Mouse (Mus musculus): ENCODE results near the gene Krt36. TPM values are rescaled to one million over a fixed set of nuclear protein-coding genes. Genes with fewer than 3 reads are reported as not detected.

The Krt36 gene
- polyA plus RNA-seq, 1 experiment: 0.11 TPM

DNA sequence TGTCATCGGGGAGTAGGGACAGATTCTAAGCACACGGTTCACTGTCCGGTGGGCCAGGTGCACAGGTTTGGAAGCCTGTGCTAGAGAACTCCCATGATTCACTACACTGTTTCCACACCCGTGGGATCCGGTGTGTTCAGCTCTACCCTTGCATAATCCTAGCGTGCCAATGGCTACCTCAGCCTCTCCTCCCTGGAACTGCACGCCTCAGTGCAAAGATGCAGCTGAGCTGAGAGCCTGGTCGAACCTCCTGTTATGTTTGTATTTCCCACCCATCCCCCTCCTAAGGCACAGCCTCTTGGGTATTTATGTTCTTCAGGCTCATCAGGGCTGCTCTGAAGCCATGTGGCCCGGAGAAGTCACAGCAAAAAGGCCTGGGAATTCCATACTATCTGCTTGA is 7.6 kb downstream of the Krt36 start:
- WGBS: 61% methylated on average over 9 of the region's 9 CpGs
- no peak for DNase-seq (ENCODE audit: low read depth, low spot score)

DNA sequence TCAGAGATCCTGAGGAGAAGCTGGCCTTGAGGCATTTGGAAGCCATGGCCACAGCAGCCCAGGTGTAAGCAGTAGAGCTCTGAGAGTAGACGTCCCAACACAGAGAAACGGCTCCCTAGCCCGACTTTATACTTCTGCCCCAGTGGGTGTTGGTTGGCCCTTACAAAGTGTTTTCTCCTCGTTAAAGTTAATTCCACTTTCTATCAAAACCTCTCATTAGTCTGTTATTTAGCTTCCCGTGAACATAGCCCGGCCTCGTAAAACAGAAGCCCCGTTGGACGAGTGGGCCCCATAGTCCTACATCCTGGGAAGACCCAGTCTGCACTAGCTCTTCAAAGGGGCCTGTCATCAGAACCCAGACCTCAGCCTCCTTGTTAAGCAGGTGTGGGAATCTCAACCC is 9.3 kb downstream of the Krt36 start, which contains the start of gene Krt35:
Krt35 (minus strand) TSS at position 101 of the 400 bp plus-strand sequence.
- WGBS: 72% methylated on average over 9 of the region's 9 CpGs
- no peak for DNase-seq (ENCODE audit: low read depth, low spot score)

DNA sequence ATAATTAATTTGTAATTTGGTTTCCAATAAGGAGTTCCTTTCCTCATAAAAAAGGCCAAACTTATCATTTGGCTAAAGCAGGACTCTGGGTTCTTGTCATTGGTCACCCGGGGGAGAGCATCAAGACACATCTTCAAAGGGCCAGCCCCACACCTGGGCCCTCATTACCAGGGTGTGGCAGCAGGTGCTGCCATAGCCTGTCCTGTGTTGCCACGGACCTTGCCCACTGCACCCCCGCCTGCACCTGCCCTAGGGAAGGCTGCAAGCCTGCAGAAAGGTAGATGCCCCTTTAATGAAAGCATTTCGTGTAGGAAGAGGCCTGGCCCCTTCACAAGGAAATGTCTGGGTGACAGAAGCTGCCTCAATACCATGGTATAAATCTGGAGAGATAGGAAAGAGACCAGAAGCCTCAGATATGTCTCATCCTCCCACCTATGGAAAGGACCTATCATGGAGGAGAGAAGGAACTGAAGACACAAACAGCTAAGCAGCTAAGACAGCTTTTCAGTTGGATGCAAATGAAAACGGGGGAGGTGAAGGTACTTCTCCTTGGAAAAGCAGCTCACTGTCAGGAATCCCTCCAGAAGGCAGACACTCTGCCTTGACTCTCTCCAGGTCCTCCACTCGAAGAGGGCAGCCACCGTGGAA is 16.9 kb downstream of the Krt36 start:
- WGBS: 31% methylated on average over 7 of the region's 7 CpGs
- DNase-seq (ENCODE audit: low read depth, low spot score): no peak

DNA sequence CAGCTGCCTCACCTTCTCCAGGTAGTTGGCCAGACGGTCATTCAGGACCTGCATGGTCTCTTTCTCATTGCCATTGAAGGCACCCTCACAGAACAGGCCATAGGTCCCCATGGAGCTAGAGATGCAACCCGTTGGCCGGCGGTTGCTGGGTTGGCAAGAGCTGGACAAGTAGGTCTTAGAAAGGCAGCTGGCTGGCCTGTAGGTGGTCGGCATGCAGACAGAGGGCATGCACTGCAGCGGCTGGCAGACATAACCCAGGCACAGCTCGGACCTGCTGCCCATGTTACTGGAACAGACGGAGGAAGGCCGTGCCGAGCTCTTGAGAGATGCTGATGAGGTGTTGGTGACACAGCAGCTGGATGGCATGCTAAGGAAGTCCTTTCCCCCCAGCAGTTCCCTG is 17.6 kb downstream of the Krt36 start, which contains the start of gene Krt32:
Krt32 (minus strand) TSS at position 366 of the 400 bp plus-strand sequence.
- DNase-seq (ENCODE audit: low read depth, low spot score): no peak
- WGBS: 91% methylated on average over 10 of the region's 10 CpGs

DNA sequence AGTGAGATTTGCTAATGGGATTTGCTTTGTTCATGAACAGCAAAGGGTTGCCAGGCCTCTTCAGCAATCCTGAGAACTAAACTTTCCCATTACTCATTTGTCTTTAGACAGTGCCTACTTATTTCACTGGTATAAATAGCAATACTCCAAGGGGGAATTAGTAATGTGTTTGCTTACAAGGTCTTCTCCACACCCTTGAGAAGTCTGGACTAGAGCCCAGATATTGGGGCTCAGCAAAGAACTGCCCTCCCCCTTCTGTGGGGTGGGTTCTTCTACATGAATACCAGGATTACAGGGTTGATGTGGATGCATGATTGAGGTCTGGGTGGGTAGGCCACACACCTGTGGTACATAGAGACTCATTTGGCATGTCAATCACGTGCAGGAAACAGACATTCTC is 31.6 kb downstream of the Krt36 start:
- DNase-seq (ENCODE audit: low read depth, low spot score): no peak
- WGBS: 56% methylated on average over 1 of the region's 1 CpGs

DNA sequence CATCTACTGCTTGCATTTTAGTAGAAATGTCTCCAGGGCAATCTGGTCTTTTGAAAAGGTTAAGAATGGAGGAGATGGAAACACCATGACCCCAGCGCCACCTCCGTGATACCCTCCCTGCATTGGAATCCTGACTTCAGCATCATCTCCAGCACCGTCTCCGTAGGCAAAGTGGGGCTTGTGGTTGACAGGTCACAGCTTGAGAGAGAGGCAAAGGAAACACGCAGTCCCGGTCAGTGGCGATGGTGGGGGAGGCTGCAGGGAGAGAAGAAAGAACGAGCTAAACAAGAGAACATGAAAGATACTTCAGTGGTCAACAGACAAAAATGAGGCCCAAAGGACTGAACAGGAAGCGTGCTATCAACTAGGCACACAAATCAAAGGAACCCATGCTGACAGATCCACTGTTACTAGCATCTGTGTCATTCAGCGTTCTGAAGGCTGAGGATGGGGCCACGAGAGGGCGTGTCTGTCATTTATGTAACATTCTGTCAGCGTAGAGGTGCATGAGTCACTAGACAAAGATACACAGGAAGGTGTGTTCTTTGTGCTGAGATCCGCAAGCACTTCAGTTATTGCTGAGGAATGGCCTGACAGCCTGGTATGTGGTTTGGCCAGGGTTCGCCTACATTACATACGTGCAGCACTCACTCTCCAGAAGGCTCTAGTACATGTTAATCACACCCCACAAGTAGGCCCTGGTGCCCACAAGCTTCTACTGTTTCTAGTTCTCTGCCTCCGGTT is 38.0 kb downstream of the Krt36 start:
- DNase-seq (ENCODE audit: low read depth, low spot score): peak; percentile 70
- 52% methylated on average over 17 of the region's 17 CpGs for WGBS

DNA sequence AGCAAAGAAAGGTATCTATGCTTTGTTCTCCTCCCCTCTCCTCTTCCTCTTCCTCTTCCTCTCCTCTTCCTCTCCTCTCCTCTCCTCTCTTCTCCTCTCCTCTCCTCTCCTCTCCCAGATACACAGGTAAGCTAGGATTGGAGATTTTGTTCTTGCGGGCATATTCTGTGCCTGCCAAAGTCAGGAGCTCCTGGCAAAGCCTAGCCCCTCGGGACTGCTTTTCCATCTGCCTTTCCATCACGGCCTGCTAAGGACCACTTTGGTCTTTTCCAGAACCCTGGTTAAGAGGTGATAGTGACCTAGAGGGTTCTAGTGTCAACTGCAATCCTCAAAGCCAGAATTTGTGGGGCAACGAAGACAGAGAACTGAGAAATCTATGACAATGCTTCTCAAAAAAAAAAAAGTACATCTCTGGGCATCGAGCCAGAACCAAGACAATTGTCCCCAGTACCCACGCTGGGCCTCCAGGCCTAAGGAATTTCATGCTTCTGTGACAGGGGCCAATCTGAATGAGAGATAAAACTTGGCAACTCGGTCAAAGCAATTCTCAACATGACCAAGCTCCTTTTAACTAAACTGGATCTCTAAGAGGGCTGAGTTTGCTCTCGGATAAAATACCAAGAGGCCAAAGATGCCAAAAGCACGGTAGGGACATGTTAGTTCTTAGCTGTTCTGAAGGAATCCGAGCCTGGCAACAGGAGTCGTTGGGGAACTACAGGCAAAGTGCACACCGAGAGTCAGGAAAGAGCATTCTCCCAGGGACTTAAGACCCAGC is 39.0 kb downstream of the Krt36 start:
- 62% methylated on average over 12 of the region's 12 CpGs for WGBS
- no peak for DNase-seq (ENCODE audit: low read depth, low spot score)

DNA sequence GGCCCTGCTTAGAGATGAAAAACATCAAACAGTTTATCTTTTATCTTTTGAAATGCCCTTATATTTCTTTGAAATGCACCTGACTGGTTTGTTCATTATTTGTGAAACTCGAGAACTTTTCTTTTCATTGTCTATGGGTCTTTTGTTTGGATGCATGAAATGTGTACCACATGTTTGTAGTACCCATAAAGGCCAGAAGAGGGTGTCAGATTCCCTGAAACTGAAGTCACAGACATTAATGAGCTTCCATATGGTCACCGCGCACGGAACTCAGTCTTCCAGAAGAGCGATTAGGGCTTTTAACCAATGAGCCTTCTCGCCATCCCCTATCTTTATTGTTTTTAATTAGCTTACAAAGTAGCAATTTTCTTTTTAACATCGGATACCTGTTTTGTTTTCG is 46.6 kb downstream of the Krt36 start:
- DNase-seq (ENCODE audit: low read depth, low spot score): no peak
- 88% methylated on average over 8 of the region's 8 CpGs for WGBS

DNA sequence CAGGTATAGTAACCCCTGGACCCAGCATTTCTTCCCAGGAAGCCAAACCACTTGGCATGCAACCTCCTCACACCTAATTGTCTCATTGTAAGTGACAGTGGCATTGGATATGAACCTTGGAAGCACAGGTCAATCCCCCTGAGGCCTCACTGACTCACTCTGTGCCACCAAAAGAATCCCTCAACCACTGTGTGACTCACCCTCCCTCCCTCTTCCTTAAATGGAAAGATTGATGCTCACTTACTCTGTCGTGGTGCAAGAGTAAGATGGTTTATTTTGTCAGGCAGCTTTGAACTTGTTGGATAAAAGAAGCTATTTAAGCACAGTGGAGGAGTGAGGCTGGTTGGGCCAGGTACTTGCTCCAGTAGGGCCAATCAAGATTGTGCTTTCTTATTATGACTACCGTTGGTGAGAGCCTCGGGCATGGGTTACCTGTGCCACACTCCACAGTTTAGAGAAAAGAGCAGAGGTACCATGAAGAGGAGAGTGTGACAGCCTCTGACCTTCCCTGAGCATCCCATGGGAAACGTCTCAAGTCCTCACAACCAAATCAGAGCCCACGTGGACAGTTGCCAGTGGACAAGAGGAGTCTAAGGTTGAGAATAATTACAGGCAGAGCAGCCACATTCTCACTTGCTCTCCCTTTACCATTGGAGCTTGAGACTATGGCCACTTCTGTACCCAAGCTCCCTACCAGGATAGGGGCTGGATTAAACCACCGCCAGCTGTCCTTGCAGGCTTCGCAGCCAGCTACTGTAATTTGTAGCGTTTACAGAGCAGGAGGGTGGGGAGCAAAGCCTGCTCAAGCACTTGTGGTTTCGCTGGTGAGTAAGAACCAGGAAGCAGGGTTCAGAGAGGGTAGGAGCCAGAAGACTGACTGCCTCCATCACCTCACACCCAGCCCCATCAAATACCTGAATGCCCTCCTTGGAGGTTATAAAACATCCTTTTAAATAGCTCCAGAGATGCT is 49.5 kb downstream of the Krt36 start:
- no peak for DNase-seq (ENCODE audit: low read depth, low spot score)

More for the DNA sequence above, 49.5 kb downstream of the Krt36 start:
- 38% methylated on average over 9 of the region's 9 CpGs for WGBS

Other genes with a start within 250 kb of the Krt36 start
- not detected in 2 replicates for gene Gm11568, start 247.7 kb downstream of the Krt36 start, polyA plus RNA-seq (2012; rRNA removed)
- gene Gm11559, start 241.2 kb downstream of the Krt36 start, polyA plus RNA-seq (2012; rRNA removed): not detected in 2 replicates
- gene Krtap9-1, start 232.2 kb downstream of the Krt36 start, polyA plus RNA-seq (2012; rRNA removed): not detected in 2 replicates
- gene Gm11567, start 226.4 kb downstream of the Krt36 start, polyA plus RNA-seq (2012; rRNA removed): not detected in 2 replicates
- not detected in 2 replicates for gene Krtap31-1, start 197.7 kb downstream of the Krt36 start, polyA plus RNA-seq (2012; rRNA removed)
- gene Gm11565, start 190.9 kb downstream of the Krt36 start, polyA plus RNA-seq (2012; rRNA removed): not detected in 2 replicates
- not detected in 2 replicates for gene Krtap31-2, start 169.3 kb downstream of the Krt36 start, polyA plus RNA-seq (2012; rRNA removed)
- not detected in 2 replicates for gene Krtap9-5, start 157.2 kb downstream of the Krt36 start, polyA plus RNA-seq (2012; rRNA removed)
- not detected in 2 replicates for gene Krtap29-1, start 126.6 kb downstream of the Krt36 start, polyA plus RNA-seq (2012; rRNA removed)
- gene Krtap16-1, start 119.0 kb downstream of the Krt36 start, polyA plus RNA-seq (2012; rRNA removed): not detected in 2 replicates
- gene Krtap17-1, start 111.6 kb downstream of the Krt36 start, polyA plus RNA-seq (2012; rRNA removed): not detected in 2 replicates
- not detected in 2 replicates for gene Krt33a, start 89.4 kb downstream of the Krt36 start, polyA plus RNA-seq (2012; rRNA removed)
- not detected in 2 replicates for gene Krt33b, start 75.8 kb downstream of the Krt36 start, polyA plus RNA-seq (2012; rRNA removed)
- not detected in 2 replicates for gene Krt34, start 64.1 kb downstream of the Krt36 start, polyA plus RNA-seq (2012; rRNA removed)
- gene Krt31, start 55.1 kb downstream of the Krt36 start, polyA plus RNA-seq (2012; rRNA removed): 0.19 and 0.25 TPM in 2 replicates
- 0.11 and 0.25 TPM in 2 replicates for gene Krt32, start 17.4 kb downstream of the Krt36 start, polyA plus RNA-seq (2012; rRNA removed)
- 0.12 and 0.55 TPM in 2 replicates for gene Krt35, start 9.4 kb downstream of the Krt36 start, polyA plus RNA-seq (2012; rRNA removed)
- 0.16 TPM in 1 of 2 replicates, not detected in the other for gene Krt13, start 15.9 kb upstream of the Krt36 start, polyA plus RNA-seq (2012; rRNA removed)
- gene Krt15, start 30.3 kb upstream of the Krt36 start, polyA plus RNA-seq (2012; rRNA removed): 0.26 and 0.36 TPM in 2 replicates
- gene Krt19, start 43.0 kb upstream of the Krt36 start, polyA plus RNA-seq (2012; rRNA removed): 2,546 and 2,690 TPM in 2 replicates
- gene Krt9, start 87.6 kb upstream of the Krt36 start, polyA plus RNA-seq (2012; rRNA removed): not detected in 2 replicates
- 0.16 TPM in 1 of 2 replicates, not detected in the other for gene Krt14, start 101.9 kb upstream of the Krt36 start, polyA plus RNA-seq (2012; rRNA removed)
- gene Krt16, start 143.3 kb upstream of the Krt36 start, polyA plus RNA-seq (2012; rRNA removed): 0.07 TPM in 2 replicates
- gene Krt17, start 155.4 kb upstream of the Krt36 start, polyA plus RNA-seq (2012; rRNA removed): 1.9 and 2.2 TPM in 2 replicates
- not detected in 2 replicates for gene Krt42, start 164.2 kb upstream of the Krt36 start, polyA plus RNA-seq (2012; rRNA removed)
- 146 and 159 TPM in 2 replicates for gene Eif1, start 214.3 kb upstream of the Krt36 start, polyA plus RNA-seq (2012; rRNA removed)
- gene Gast, start 228.8 kb upstream of the Krt36 start, polyA plus RNA-seq (2012; rRNA removed): not detected in 2 replicates

Measured in large intestine, adult 2 months (tissue).